Mouse (Mus musculus) MN1 (cell line): ENCODE data around the gene Arg2.
A peak's percentile ranks its signal among the peaks of the same experiment; 100 is the strongest.

Experiments
- DNase-seq: peaks from one replicate; pipeline ENCODE4 v3.0.0-alpha.2; 2016; ENCODE audit warnings: low spot score

Arg2 gene

GRCm38 (mm10) chr12:79130299-79131177 lies at the start of gene Arg2:
Gene Arg2, plus strand, starts transcription at chr12:79130777.
- peak; percentile 69 for DNase-seq

GRCm38 (mm10) chr12:79089182-79089812 lies 41.3 kb upstream of the Arg2 start, which contains the start of gene Pigh:
Gene Pigh, minus strand, starts transcription at chr12:79089651.
- DNase-seq = peak; percentile 91

GRCm38 (mm10) chr12:79092569-79092968 lies 38.0 kb upstream of the Arg2 start:
- peak; percentile 48 for DNase-seq

GRCm38 (mm10) chr12:79097106-79097752 lies 33.3 kb upstream of the Arg2 start:
- DNase-seq = peak; percentile 69

- DNase-seq = no peak
These were observed 26.8 kb upstream of the Arg2 start for GRCm38 (mm10) chr12:79103773-79104172.

GRCm38 (mm10) chr12:79104544-79104943 lies 26.0 kb upstream of the Arg2 start:
- no peak for DNase-seq

- DNase-seq = no peak
These were observed 25.3 kb upstream of the Arg2 start for GRCm38 (mm10) chr12:79105312-79105711.

GRCm38 (mm10) chr12:79118991-79119390 lies 11.6 kb upstream of the Arg2 start:
- no peak for DNase-seq

GRCm38 (mm10) chr12:79122820-79123219 lies 7.8 kb upstream of the Arg2 start:
- DNase-seq = peak; percentile 27

GRCm38 (mm10) chr12:79131178-79131675 lies 650 bp downstream of the Arg2 start:
- DNase-seq = no peak

- no peak for DNase-seq
These were observed 1.3 kb downstream of the Arg2 start for GRCm38 (mm10) chr12:79131706-79132460.

- no peak for DNase-seq
These were observed 4.1 kb downstream of the Arg2 start for GRCm38 (mm10) chr12:79134676-79135075.

GRCm38 (mm10) chr12:79135105-79135504 lies 4.5 kb downstream of the Arg2 start:
- no peak for DNase-seq

GRCm38 (mm10) chr12:79136949-79137348 lies 6.4 kb downstream of the Arg2 start:
- no peak for DNase-seq

GRCm38 (mm10) chr12:79138999-79139398 lies 8.4 kb downstream of the Arg2 start:
- DNase-seq = no peak

- no peak for DNase-seq
These were observed 8.8 kb downstream of the Arg2 start for GRCm38 (mm10) chr12:79139417-79139816.

GRCm38 (mm10) chr12:79140811-79141210 lies 10.2 kb downstream of the Arg2 start:
- DNase-seq = no peak

- no peak for DNase-seq
These were observed 10.8 kb downstream of the Arg2 start for GRCm38 (mm10) chr12:79141384-79141783.

GRCm38 (mm10) chr12:79149653-79150052 lies 19.1 kb downstream of the Arg2 start:
- DNase-seq = no peak

- no peak for DNase-seq
These were observed 32.3 kb downstream of the Arg2 start for GRCm38 (mm10) chr12:79162876-79163275.

GRCm38 (mm10) chr12:79169173-79169572 lies 38.6 kb downstream of the Arg2 start:
- no peak for DNase-seq

- DNase-seq = peak; percentile 42
These were observed 39.8 kb downstream of the Arg2 start for GRCm38 (mm10) chr12:79170421-79170820.
